ENCODE assay signal across 9 mouse cellular contexts in the genomic region with DNA sequence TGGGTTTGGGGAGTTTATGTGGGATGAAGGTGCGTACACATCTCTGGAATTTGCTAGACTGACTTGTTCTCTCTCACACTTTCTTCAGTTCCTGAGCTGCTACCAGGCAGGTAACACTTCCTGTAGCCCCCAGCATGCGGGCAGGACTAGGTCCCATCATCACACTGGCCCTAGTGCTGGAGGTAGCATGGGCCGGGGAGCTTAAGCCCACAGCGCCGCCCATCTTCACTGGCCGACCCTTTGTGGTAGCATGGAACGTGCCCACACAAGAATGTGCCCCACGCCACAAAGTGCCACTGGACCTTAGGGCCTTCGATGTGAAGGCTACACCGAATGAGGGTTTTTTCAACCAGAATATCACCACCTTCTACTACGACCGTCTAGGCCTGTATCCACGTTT. TPM values are rescaled to one million over a fixed set of nuclear protein-coding genes. Genes with fewer than 3 reads are reported as not detected.
DNase-seq lines count a peak whose midpoint lies in the region; ATAC-seq and TF ChIP-seq lines count a peak whose summit lies in the region.
"Had no signal": no experiment of that assay in that cellular context is flagged by ENCODE, and none has a peak within 500 bp of the region (broad histone marks: within the 10 kb centered on the region; RNA-seq: fewer than 3 reads in every experiment).

No protein-coding gene starts in this region.

- peaks cover 42% of the 10 kb centered on the region for H3K36me3 ChIP-seq in limb, embryonic 15.5 days
- H3K36me3 ChIP-seq in stomach, embryonic 16.5 days (ENCODE audit: control insufficient read depth, insufficient read depth, low read length): peaks cover 15% of the 10 kb centered on the region

- 34% methylated on average over 13 of the region's 13 CpGs for WGBS in limb, embryonic 15.5 days
- 34% methylated on average over 13 of the region's 13 CpGs for WGBS in stomach, embryonic 16.5 days

- H3K4me2 ChIP-seq in limb, embryonic 15.5 days: peak overlapping the region; percentile 69
- H3K4me2 ChIP-seq in stomach, embryonic 16.5 days (ENCODE audit: low read depth, low read length): peak overlapping the region; percentile 90

- H3K27ac ChIP-seq in gastrocnemius, adult 2 months: peak overlapping the region; percentile 94
- H3K27ac ChIP-seq in limb, embryonic 15.5 days: peak overlapping the region; percentile 92
- H3K27ac ChIP-seq in stomach, embryonic 16.5 days (ENCODE audit: low read length): peak overlapping the region; percentile 89; the same call in 1 of the 2 replicates

- H3K4me1 ChIP-seq in limb, embryonic 15.5 days: peaks cover 53% of the 10 kb centered on the region
- peaks cover 40% of the 10 kb centered on the region for H3K4me1 ChIP-seq in stomach, embryonic 16.5 days (ENCODE audit: control insufficient read depth, insufficient read depth, low read length)

- H3K9ac ChIP-seq in limb, embryonic 15.5 days: peak overlapping the region; percentile 67
- H3K9ac ChIP-seq in stomach, embryonic 16.5 days (ENCODE audit: low read length): peak overlapping the region; percentile 89

- no peak for TF ChIP-seq CTCF in gastrocnemius, adult 2 months (IDR thresholded peaks at IDR 0.05)

- DNase-seq in gastrocnemius, adult 2 months: no peak
- DNase-seq in gastrocnemius, postnatal 36 days: no peak
- DNase-seq in thymus, postnatal 14 days: peak; percentile 23
- no peak for DNase-seq in thymus, postnatal 0 days (ENCODE audit: low spot score)
- no peak for DNase-seq in layer of hippocampus, postnatal 36 days
- no peak for DNase-seq in layer of hippocampus, adult 11-12 months (ENCODE audit: low spot score)
- DNase-seq: cerebellum, postnatal 14 days had no signal

- intact Hi-C loops in gastrocnemius, adult 2 months (cut with DNase I): no loop called here
- intact Hi-C loops in gastrocnemius, postnatal 36 days (cut with DNase I): no loop called here

- no peaks in the 10 kb centered on the region for H3K9me3 ChIP-seq in limb, embryonic 15.5 days
- H3K9me3 ChIP-seq in stomach, embryonic 16.5 days (replicated peaks; ENCODE audit: control insufficient read depth, low read length): no peaks in the 10 kb centered on the region

- H3K4me3 ChIP-seq in gastrocnemius, adult 2 months: peak overlapping the region; percentile 71
- peak overlapping the region; percentile 84 for H3K4me3 ChIP-seq in limb, embryonic 15.5 days
- H3K4me3 ChIP-seq in stomach, embryonic 16.5 days (replicated peaks; ENCODE audit: low read length): peak overlapping the region; percentile 92

- no peak for ATAC-seq in limb, embryonic 15.5 days (ENCODE audit: insufficient number of reproducible peaks, low FRiP score, low TSS enrichment, low read depth)
- no peak for ATAC-seq in stomach, embryonic 16.5 days (ENCODE audit: insufficient read depth, low FRiP score)

- no peaks in the 10 kb centered on the region for H3K27me3 ChIP-seq in limb, embryonic 15.5 days
- no peaks in the 10 kb centered on the region for H3K27me3 ChIP-seq in stomach, embryonic 16.5 days (ENCODE audit: control insufficient read depth, insufficient read depth, low read length)

RNA-seq across cellular contexts. Expression of gene Hyal2, which starts 2.3 kb away (rescaled TPM):
- total RNA-seq in gastrocnemius, adult 2 months (2021): 10 to 100 TPM; 11.3 to 19.9 TPM
- total RNA-seq in gastrocnemius, postnatal 36 days (2021): 10 to 100 TPM; 12.0 to 16.5 TPM
- 31.0 and 31.3 TPM in 2 replicates for polyA plus RNA-seq in thymus, postnatal 0 days (2015; fragmentation: Nextera tagmentation; extraction: Ambion mirVana)
- polyA plus RNA-seq in limb, embryonic 15.5 days (2015; fragmentation: Nextera tagmentation; extraction: Ambion mirVana): 101 and 104 TPM in 2 replicates
- 85.2 and 91.6 TPM in 2 replicates for polyA plus RNA-seq in stomach, embryonic 16.5 days (2015; fragmentation: Nextera tagmentation; extraction: Ambion mirVana)
- total RNA-seq in layer of hippocampus, postnatal 36 days (2021): 10 to 100 TPM; 13.0 to 13.5 TPM

RNA-seq across cellular contexts. Expression of gene Hyal1, which starts 6.7 kb away (rescaled TPM):
- 1 to 10 TPM; 1.6 to 2.4 TPM for total RNA-seq in gastrocnemius, adult 2 months (2021)
- total RNA-seq in gastrocnemius, postnatal 36 days (2021): 1 to 10 TPM; 2.5 to 2.8 TPM
- 6.1 and 9.0 TPM in 2 replicates for polyA plus RNA-seq in thymus, postnatal 0 days (2015; fragmentation: Nextera tagmentation; extraction: Ambion mirVana)
- 12.8 and 13.7 TPM in 2 replicates for polyA plus RNA-seq in limb, embryonic 15.5 days (2015; fragmentation: Nextera tagmentation; extraction: Ambion mirVana)
- 14.9 and 16.8 TPM in 2 replicates for polyA plus RNA-seq in stomach, embryonic 16.5 days (2015; fragmentation: Nextera tagmentation; extraction: Ambion mirVana)
- 1 to 10 TPM; 6.5 to 6.7 TPM for total RNA-seq in layer of hippocampus, postnatal 36 days (2021)

RNA-seq across cellular contexts. Expression of gene Tusc2, which starts 7.0 kb away (rescaled TPM):
- total RNA-seq in gastrocnemius, adult 2 months (2021): 10 to 100 TPM; 35.6 to 35.7 TPM
- 10 to 100 TPM; 28.7 to 35.1 TPM for total RNA-seq in gastrocnemius, postnatal 36 days (2021)
- polyA plus RNA-seq in thymus, postnatal 0 days (2015; fragmentation: Nextera tagmentation; extraction: Ambion mirVana): 56.7 and 57.8 TPM in 2 replicates
- polyA plus RNA-seq in limb, embryonic 15.5 days (2015; fragmentation: Nextera tagmentation; extraction: Ambion mirVana): 35.9 and 37.3 TPM in 2 replicates
- 35.0 and 38.2 TPM in 2 replicates for polyA plus RNA-seq in stomach, embryonic 16.5 days (2015; fragmentation: Nextera tagmentation; extraction: Ambion mirVana)
- 10 to 100 TPM; 70.1 to 82.0 TPM for total RNA-seq in layer of hippocampus, postnatal 36 days (2021)

RNA-seq across cellular contexts. Expression of gene Naa80, which starts 8.7 kb away (rescaled TPM):
- total RNA-seq in gastrocnemius, adult 2 months (2021): 10 to 100 TPM; 11.8 to 14.7 TPM
- 10 to 100 TPM; 11.2 to 14.4 TPM for total RNA-seq in gastrocnemius, postnatal 36 days (2021)
- 18.4 and 23.1 TPM in 2 replicates for polyA plus RNA-seq in thymus, postnatal 0 days (2015; fragmentation: Nextera tagmentation; extraction: Ambion mirVana)
- polyA plus RNA-seq in limb, embryonic 15.5 days (2015; fragmentation: Nextera tagmentation; extraction: Ambion mirVana): 17.6 and 21.4 TPM in 2 replicates
- 17.4 and 20.4 TPM in 2 replicates for polyA plus RNA-seq in stomach, embryonic 16.5 days (2015; fragmentation: Nextera tagmentation; extraction: Ambion mirVana)
- total RNA-seq in layer of hippocampus, postnatal 36 days (2021): 10 to 100 TPM; 13.5 to 13.8 TPM

RNA-seq across cellular contexts. Expression of gene Hyal3, which starts 10.6 kb away (rescaled TPM):
- total RNA-seq in gastrocnemius, adult 2 months (2021): under 1 TPM; 0.22 to 0.33 TPM
- under 1 TPM; 0.23 to 0.27 TPM for total RNA-seq in gastrocnemius, postnatal 36 days (2021)
- 0.90 and 1.2 TPM in 2 replicates for polyA plus RNA-seq in thymus, postnatal 0 days (2015; fragmentation: Nextera tagmentation; extraction: Ambion mirVana)
- 1.6 and 1.8 TPM in 2 replicates for polyA plus RNA-seq in limb, embryonic 15.5 days (2015; fragmentation: Nextera tagmentation; extraction: Ambion mirVana)
- 1.4 and 1.9 TPM in 2 replicates for polyA plus RNA-seq in stomach, embryonic 16.5 days (2015; fragmentation: Nextera tagmentation; extraction: Ambion mirVana)
- 1 to 10 TPM; 1.3 to 1.8 TPM for total RNA-seq in layer of hippocampus, postnatal 36 days (2021)
